Mouse (Mus musculus) olfactory bulb, adult 2 months (tissue): Measurements from ENCODE around the gene Calr4.

Experiments used
- CTCF ChIP-seq: fragments of 200-500 bp; IDR thresholded peaks from 2 replicates; pipeline ENCODE4 v1.5.1; 2012; ENCODE audit warnings: low read depth, mild to moderate bottlenecking, low read length, moderate library complexity; ENCODE audit not compliant: insufficient read depth
- POLR2A ChIP-seq: fragments of 200-500 bp; IDR thresholded peaks from 2 replicates; pipeline ENCODE4 v1.6.1; 2012; ENCODE audit warnings: mild to moderate bottlenecking, low read depth, low read length, moderate library complexity; ENCODE audit not compliant: insufficient read depth

GRCm38 (mm10) chr4:109238428-109239268 lies 4.4 kb downstream of the Calr4 start:
- TF ChIP-seq CTCF, result no peak
- TF ChIP-seq POLR2A, result no peak
